Mouse (Mus musculus) midbrain, embryonic 16.5 days (tissue): ENCODE results near the gene Ly86. TPM values are rescaled to one million over a fixed set of nuclear protein-coding genes. Genes with fewer than 3 reads are reported as not detected.

ENCODE experiments used
- ATAC-seq: fragments of 200-750 bp; cut with Nextera tagmentation; 2 replicates; pipeline ENCODE4 v1.8.0; 2017; ENCODE audit warnings: moderate TSS enrichment
- H3K27ac ChIP-seq: fragments of 300-500 bp; sonication (generic); 2 replicates; pipeline ENCODE4 v1.5.1; 2014; ENCODE audit warnings: mild to moderate bottlenecking, low read length, mixed read lengths
- H3K27me3 ChIP-seq: fragments of 300-500 bp; sonication (generic); 2 replicates; pipeline ENCODE4 v1.6.1; 2014; ENCODE audit warnings: low read depth, low read length, mixed read lengths; ENCODE audit not compliant: control insufficient read depth, insufficient read depth
- H3K36me3 ChIP-seq: fragments of 300-500 bp; sonication (generic); 2 replicates; pipeline ENCODE4 v1.6.1; 2014; ENCODE audit warnings: mild to moderate bottlenecking, low read length, moderate library complexity, mixed read lengths; ENCODE audit not compliant: control insufficient read depth, insufficient read depth
- H3K4me1 ChIP-seq: fragments of 300-500 bp; sonication (generic); 2 replicates; pipeline ENCODE4 v1.6.1; 2014; ENCODE audit warnings: mild to moderate bottlenecking, low read length, mixed read lengths; ENCODE audit not compliant: control insufficient read depth, insufficient read depth
- H3K4me2 ChIP-seq: fragments of 300-500 bp; sonication (generic); 2 replicates; pipeline ENCODE4 v1.6.1; 2014; ENCODE audit warnings: mild to moderate bottlenecking, low read length, mixed read lengths
- H3K4me3 ChIP-seq: fragments of 300-500 bp; sonication (generic); 2 replicates; pipeline ENCODE4 v1.5.1; 2014; ENCODE audit warnings: low read depth, mild to moderate bottlenecking, low read length, moderate library complexity, mixed read lengths
- H3K9ac ChIP-seq: fragments of 300-500 bp; sonication (generic); 2 replicates; pipeline ENCODE4 v1.6.1; 2014; ENCODE audit warnings: low read depth, low read length, mixed read lengths
- H3K9me3 ChIP-seq: fragments of 300-500 bp; sonication (generic); replicated peaks from 2 replicates; pipeline ENCODE4 v1.6.1; 2014; ENCODE audit warnings: mild to moderate bottlenecking, low read length, mixed read lengths; ENCODE audit not compliant: control insufficient read depth, poor library complexity, severe bottlenecking
- WGBS: fragments of 180-500 bp; shearing (Covaris S2); extraction: QIAGEN DNeasy Blood & Tissue Kit; methylation state at CpG from one replicate; pipeline ENCODE4 v1.1.7; 2014; 5-methylcytosine and 5-hydroxymethylcytosine counted together
- polyA plus RNA-seq: library from polyadenylated mRNA; unstranded; fragments of >200 nt; fragmentation: Nextera tagmentation; extraction: Ambion mirVana; gene quantifications from 2 replicates; pipeline ENCODE4 v1.2.1, GENCODE M21; 2015

Ly86 gene
- polyA plus RNA-seq, 1 experiment from 2014 or later: 5.9 TPM

DNA sequence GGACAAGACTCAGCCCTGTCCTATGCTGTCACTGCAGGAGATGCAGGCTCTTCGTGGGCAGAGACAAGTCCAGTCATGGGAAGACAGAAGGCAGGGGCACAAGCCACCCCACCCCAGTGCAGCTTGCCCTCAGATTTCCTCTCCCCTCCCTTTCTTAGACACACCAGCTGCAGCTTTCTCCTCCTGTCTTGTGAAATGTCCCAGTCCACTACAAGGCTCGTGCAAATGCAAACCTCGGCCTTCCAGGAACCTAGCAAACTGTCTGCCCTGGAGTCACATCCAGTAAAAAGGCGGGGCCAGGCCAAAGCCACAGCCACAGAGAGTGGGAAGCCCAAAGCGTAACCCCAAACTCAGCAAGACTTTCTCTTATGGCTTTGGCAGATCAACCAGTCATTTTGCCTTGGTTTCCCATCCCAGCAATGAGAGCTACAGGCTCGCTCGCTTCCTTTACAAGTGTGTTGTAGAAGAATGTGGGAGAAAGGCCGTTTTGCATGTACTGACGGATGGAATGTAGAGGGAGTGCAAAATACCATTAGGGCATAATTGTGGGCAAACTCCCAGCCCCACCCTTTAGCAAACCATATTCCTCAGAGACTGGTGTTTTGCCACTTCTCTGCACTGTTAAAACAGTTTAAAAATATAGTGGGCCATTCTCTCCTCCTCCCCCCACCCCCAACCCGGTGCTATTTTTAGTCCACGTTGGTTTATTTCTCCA, 95.7 kb downstream of the Ly86 start:
- Histone ChIP-seq H3K4me3 (no peak overlapping the region), H3K36me3 (no peaks in the 10 kb centered on the region), H3K9ac (no peak overlapping the region), H3K27me3 (peaks cover 14% of the 10 kb centered on the region), H3K4me1 (no peaks in the 10 kb centered on the region), H3K4me2 (no peak overlapping the region), H3K9me3 (no peaks in the 10 kb centered on the region), H3K27ac (no peak overlapping the region)
- ATAC-seq: no peak
- WGBS: 67% methylated on average over 11 of the region's 11 CpGs

DNA sequence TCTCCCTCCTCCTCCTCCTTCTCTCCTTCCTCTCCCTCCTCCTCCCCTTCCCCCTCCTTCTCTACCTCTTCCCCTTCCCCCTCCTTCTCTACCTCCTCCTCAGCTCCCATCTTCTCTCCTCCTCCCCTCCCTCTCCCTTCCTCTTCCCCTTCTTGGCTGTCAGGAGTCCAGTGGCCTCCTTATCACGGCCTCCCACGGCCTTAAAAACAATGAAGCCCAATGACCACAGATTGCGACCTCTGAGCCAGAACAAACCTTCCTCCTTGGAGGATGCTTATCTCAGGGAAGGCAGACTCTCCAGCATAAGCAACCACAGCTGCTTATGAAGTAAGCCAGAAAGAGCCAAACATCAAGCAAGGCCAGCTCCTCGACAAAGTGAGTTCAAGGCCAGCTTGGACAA, 97.0 kb downstream of the Ly86 start:
- 25% methylated on average over 4 of the region's 4 CpGs for WGBS
- Histone ChIP-seq H3K27me3 (peaks cover 7% of the 10 kb centered on the region), H3K9me3 (no peaks in the 10 kb centered on the region), H3K4me1 (no peaks in the 10 kb centered on the region), H3K4me3 (no peak overlapping the region), H3K9ac (no peak overlapping the region), H3K27ac (no peak overlapping the region), H3K4me2 (no peak overlapping the region), H3K36me3 (no peaks in the 10 kb centered on the region)
- ATAC-seq: no peak

DNA sequence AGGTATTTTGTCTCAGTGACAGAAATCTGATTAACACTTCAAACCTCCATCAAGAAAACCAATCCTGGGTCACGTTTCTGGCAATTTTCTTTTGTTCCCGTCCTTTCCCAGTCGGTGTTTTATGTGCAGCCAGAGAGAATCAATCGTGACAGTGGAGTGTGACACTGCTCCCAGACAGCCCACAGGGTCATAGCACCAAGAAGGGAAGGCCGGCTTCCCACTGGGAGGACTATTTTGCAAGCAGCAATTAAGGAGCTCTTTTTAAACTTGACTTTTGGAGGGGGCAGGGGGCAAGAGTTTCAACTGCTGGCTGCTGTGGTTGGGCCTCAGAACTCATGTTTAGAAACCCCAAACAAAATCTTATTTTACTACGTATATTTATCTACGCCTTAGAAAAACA, 97.5 kb downstream of the Ly86 start:
- no peaks in the 10 kb centered on the region for H3K36me3 ChIP-seq
- peaks cover 5% of the 10 kb centered on the region for H3K27me3 ChIP-seq
- no peak overlapping the region for H3K27ac ChIP-seq
- 28% methylated on average over 7 of the region's 7 CpGs for WGBS
- H3K9me3 ChIP-seq: no peaks in the 10 kb centered on the region
- H3K4me1 ChIP-seq: no peaks in the 10 kb centered on the region
- H3K4me2 ChIP-seq: no peak overlapping the region
- H3K4me3 ChIP-seq: no peak overlapping the region
- no peak overlapping the region for H3K9ac ChIP-seq
- ATAC-seq: no peak

DNA sequence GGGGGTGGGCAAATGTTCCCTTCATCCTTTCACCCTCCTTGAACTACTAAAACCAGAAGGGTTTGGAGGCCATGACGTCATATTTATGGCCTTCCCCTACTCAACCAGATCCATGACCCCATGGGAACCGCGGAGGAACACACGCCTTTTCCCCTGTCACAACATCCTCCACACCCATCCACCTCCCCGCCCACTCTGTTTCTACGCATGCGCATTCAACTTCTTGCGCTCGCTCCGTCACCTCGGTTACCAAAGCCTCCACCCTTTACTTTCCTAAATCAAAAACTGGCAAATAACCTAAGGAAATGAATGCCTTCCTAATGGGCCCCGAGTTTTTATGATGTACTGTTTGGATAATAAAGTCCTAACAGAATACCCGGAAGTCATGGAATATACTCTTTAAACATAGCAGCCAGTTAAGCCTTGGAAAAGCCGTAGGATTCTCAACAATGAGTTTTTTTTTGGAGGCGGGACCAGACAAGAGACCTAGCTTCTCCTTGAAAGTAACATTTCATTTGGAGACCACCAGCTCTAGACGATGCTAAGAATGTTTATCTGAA, 101.8 kb downstream of the Ly86 start:
- Histone ChIP-seq H3K4me3 (no peak overlapping the region), H3K27ac (no peak overlapping the region), H3K9me3 (no peaks in the 10 kb centered on the region; the same call in 1 of the 2 replicates), H3K27me3 (no peaks in the 10 kb centered on the region), H3K4me2 (no peak overlapping the region), H3K4me1 (no peaks in the 10 kb centered on the region), H3K9ac (no peak overlapping the region), H3K36me3 (no peaks in the 10 kb centered on the region)
- no peak for ATAC-seq
- WGBS: 88% methylated on average over 16 of the region's 16 CpGs

DNA sequence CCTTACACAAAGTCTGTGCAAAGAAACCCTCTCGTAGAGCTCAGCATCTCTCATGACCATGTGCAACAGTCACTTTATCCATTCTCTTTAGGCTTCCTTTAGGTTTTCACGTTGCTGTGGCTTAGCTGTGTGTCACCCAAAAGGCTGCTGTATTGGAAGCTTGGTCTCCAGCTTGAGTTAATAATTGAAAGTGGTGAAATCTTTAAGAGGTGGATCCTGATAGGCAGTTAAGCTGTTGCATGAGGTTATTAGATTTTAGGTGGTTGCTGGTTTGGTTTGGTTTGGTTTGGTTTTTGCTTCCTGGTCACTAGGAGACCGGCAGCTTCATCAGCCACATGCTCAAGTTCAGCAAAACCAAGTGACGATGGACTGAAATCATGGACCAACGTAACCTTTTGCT, 106.0 kb downstream of the Ly86 start:
- Histone ChIP-seq H3K27me3 (no peaks in the 10 kb centered on the region), H3K4me3 (no peak overlapping the region), H3K4me1 (0 out of 2 replicates have a peak, but pooled peaks cover 4% of the 10 kb centered on the region), H3K27ac (no peak overlapping the region), H3K9ac (no peak overlapping the region), H3K4me2 (no peak overlapping the region), H3K36me3 (no peaks in the 10 kb centered on the region), H3K9me3 (no peaks in the 10 kb centered on the region; the same call in 1 of the 2 replicates)
- no peak for ATAC-seq
- 90% methylated on average over 5 of the region's 5 CpGs for WGBS

DNA sequence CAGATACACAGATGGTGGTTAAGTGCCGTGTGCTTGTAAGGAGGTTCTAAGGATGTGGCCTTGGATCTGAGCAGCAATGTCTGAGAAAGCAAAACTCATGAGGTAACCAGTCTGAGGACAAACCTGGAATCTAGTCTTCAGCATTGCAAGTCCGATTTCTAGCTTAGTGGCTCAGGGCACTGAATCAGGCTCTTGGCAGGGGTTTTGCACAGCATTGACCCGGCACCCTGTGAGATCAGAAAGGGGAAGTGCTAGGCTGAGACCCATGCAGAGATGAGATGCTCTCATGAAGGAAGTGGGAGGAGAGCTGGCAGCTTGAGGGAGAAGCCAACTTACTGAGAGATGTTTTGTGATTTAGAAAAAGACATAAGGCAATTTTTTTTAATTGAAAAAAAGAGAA, 106.5 kb downstream of the Ly86 start:
- no peak overlapping the region for H3K9ac ChIP-seq
- H3K36me3 ChIP-seq: no peaks in the 10 kb centered on the region
- no peak for ATAC-seq
- no peaks in the 10 kb centered on the region; the same call in 1 of the 2 replicates for H3K9me3 ChIP-seq
- 0 out of 2 replicates have a peak, but pooled peaks cover 4% of the 10 kb centered on the region for H3K4me1 ChIP-seq
- no peak overlapping the region for H3K4me2 ChIP-seq
- no peak overlapping the region for H3K27ac ChIP-seq
- 51% methylated on average over 3 of the region's 3 CpGs for WGBS
- no peak overlapping the region for H3K4me3 ChIP-seq
- no peaks in the 10 kb centered on the region for H3K27me3 ChIP-seq

DNA sequence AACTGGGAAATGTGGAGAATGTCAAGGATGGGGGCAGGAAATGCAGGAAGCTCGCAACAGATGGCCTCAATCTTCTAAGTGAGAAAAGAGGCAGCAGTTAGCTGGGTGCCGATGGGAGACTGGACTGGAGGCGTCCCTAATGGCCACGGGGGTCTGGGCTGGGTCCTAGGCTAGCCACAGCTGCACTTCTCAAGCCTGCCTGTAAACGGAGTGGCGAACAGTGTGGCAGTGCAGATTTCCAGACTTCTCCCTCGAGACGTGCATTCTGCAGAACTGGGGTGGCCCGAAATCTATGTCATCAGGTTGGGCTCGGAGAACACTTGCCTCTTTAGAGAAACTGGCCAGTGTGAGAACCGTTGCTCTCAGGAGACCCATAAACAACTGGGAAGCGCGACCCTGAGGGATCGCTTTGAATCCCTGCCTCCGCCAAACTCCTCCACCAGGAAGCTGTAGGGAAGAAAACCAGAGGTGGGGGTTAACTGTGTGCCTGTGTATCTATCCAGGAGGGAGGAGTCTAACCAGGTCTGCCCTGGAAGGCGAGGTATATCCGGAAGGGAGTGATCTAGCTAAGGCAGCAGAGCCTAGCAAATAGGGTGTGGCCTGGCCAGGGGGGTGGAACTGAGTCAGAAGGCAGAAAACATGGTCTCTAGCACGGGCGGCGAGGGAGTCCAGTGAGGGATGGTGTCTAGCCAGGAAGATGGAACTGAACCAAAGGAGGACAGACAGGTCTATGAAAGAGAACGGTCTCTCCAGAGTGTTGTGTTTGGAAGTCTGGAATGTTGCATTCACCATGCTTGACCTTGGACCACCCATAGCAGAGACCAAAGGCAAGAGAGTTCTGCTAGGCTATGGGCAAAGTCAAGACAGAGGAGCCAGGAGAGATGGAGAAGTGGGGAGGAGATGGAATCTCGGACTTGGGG, 107.3 kb downstream of the Ly86 start:
- WGBS: 5% methylated on average over 22 of the region's 22 CpGs

DNA sequence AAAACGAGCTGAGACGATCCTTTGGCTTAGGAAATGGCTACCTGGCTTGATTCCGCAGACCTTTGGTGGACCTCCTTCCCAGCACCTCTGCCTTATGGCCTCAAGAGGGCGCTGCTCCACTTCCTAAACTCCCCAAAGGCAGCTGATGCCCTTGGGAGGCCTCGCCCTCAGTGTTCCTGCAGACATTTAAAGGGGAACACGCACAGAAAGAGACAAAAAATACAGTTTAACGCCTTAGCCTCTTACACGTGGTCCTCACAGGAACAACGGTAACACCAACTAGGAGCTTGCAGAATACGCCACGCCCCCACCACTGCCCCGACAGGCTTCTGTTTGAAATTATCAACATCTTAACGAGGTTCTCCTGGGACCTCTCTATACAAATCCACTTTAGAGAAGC, 108.2 kb downstream of the Ly86 start:
- peak; percentile 61 for ATAC-seq
- no peaks in the 10 kb centered on the region; the same call in 1 of the 2 replicates for H3K9me3 ChIP-seq
- no peaks in the 10 kb centered on the region for H3K36me3 ChIP-seq
- H3K9ac ChIP-seq: no peak overlapping the region
- 7% methylated on average over 13 of the region's 13 CpGs for WGBS
- 0 out of 2 replicates have a peak, but pooled peaks cover 4% of the 10 kb centered on the region for H3K4me1 ChIP-seq
- no peak overlapping the region for H3K27ac ChIP-seq
- peak overlapping the region; percentile 54 for H3K4me2 ChIP-seq
- no peaks in the 10 kb centered on the region for H3K27me3 ChIP-seq
- H3K4me3 ChIP-seq: no peak overlapping the region

More for the DNA sequence above, 107.3 kb downstream of the Ly86 start:
- H3K36me3 ChIP-seq: no peaks in the 10 kb centered on the region
- 0 out of 2 replicates have a peak, but pooled peaks cover 4% of the 10 kb centered on the region for H3K4me1 ChIP-seq
- H3K4me3 ChIP-seq: peak overlapping the region; percentile 26
- H3K9ac ChIP-seq: peak overlapping the region; percentile 47
- no peaks in the 10 kb centered on the region; the same call in 1 of the 2 replicates for H3K9me3 ChIP-seq
- ATAC-seq: peak; percentile 74
- H3K4me2 ChIP-seq: peak overlapping the region; percentile 54
- no peak overlapping the region for H3K27ac ChIP-seq
- no peaks in the 10 kb centered on the region for H3K27me3 ChIP-seq
